Mouse (Mus musculus): Measurements from ENCODE around the gene Plekhh2. TPM values are rescaled to one million over a fixed set of nuclear protein-coding genes. Genes with fewer than 3 reads are reported as not detected.
A peak's percentile ranks its signal among the peaks of the same experiment; 100 is the strongest.

Gene Plekhh2
- polyA plus RNA-seq, 2 experiments from 2014 or later: not detected

GRCm38 (mm10) chr17:84573940-84574339 is 62.2 kb downstream of the Plekhh2 start:
- ATAC-seq: no peak

GRCm38 (mm10) chr17:84575108-84575507 is 63.4 kb downstream of the Plekhh2 start:
- no peak for ATAC-seq

GRCm38 (mm10) chr17:84576621-84577293 is 65.1 kb downstream of the Plekhh2 start:
- ATAC-seq: no peak

GRCm38 (mm10) chr17:84579249-84579648 is 67.6 kb downstream of the Plekhh2 start:
- no peak for ATAC-seq

GRCm38 (mm10) chr17:84579817-84580216 is 68.1 kb downstream of the Plekhh2 start:
- no peak for ATAC-seq

- ATAC-seq: no peak
Measured at GRCm38 (mm10) chr17:84580821-84581220, 69.1 kb downstream of the Plekhh2 start.

- no peak for ATAC-seq
Measured at GRCm38 (mm10) chr17:84581740-84582414, 70.2 kb downstream of the Plekhh2 start.

GRCm38 (mm10) chr17:84584107-84584506 is 72.4 kb downstream of the Plekhh2 start:
- ATAC-seq: no peak

- ATAC-seq: no peak
Measured at GRCm38 (mm10) chr17:84585104-84585503, 73.4 kb downstream of the Plekhh2 start.

- ATAC-seq: no peak
Measured at GRCm38 (mm10) chr17:84590065-84590464, 78.4 kb downstream of the Plekhh2 start.

- no peak for ATAC-seq
Measured at GRCm38 (mm10) chr17:84591431-84592150, 79.9 kb downstream of the Plekhh2 start.

GRCm38 (mm10) chr17:84596015-84596441 is 84.3 kb downstream of the Plekhh2 start:
- ATAC-seq: no peak

- ATAC-seq: no peak
Measured at GRCm38 (mm10) chr17:84596501-84596900, 84.8 kb downstream of the Plekhh2 start.

GRCm38 (mm10) chr17:84597859-84598258 is 86.2 kb downstream of the Plekhh2 start:
- ATAC-seq: no peak

GRCm38 (mm10) chr17:84598928-84599327 is 87.2 kb downstream of the Plekhh2 start:
- ATAC-seq: no peak

- ATAC-seq: no peak
Measured at GRCm38 (mm10) chr17:84600051-84600983, 88.6 kb downstream of the Plekhh2 start.

GRCm38 (mm10) chr17:84601805-84602204 is 90.1 kb downstream of the Plekhh2 start:
- ATAC-seq: no peak

GRCm38 (mm10) chr17:84603202-84603627 is 91.5 kb downstream of the Plekhh2 start:
- ATAC-seq: no peak

GRCm38 (mm10) chr17:84603709-84604420 is 92.2 kb downstream of the Plekhh2 start:
- ATAC-seq: no peak

GRCm38 (mm10) chr17:84606976-84607375 is 95.3 kb downstream of the Plekhh2 start:
- no peak for ATAC-seq

GRCm38 (mm10) chr17:84607617-84608016 is 95.9 kb downstream of the Plekhh2 start:
- ATAC-seq: peak; percentile 72

- no peak for ATAC-seq
Measured at GRCm38 (mm10) chr17:84608606-84609005, 96.9 kb downstream of the Plekhh2 start.
